Mouse (Mus musculus) limb, embryonic 12.5 days (tissue): ENCODE results near the gene Bdh2. TPM values are rescaled to one million over a fixed set of nuclear protein-coding genes. Genes with fewer than 3 reads are reported as not detected.

Source experiments
- ATAC-seq: fragments of 200-750 bp; cut with Nextera tagmentation; 2 replicates; pipeline ENCODE4 v1.8.0; 2017; ENCODE audit warnings: low read depth, moderate TSS enrichment; ENCODE audit not compliant: insufficient number of reproducible peaks, insufficient read depth, low FRiP score, low TSS enrichment
- H3K27ac ChIP-seq: fragments of 300-500 bp; sonication (generic); 2 replicates; pipeline ENCODE4 v1.5.1; 2016; ENCODE audit warnings: mild to moderate bottlenecking, moderate library complexity
- H3K27me3 ChIP-seq: fragments of 300-500 bp; sonication (generic); 2 replicates; pipeline ENCODE4 v1.6.1; 2016; ENCODE audit warnings: mild to moderate bottlenecking, moderate library complexity
- H3K36me3 ChIP-seq: fragments of 300-500 bp; sonication (generic); 2 replicates; pipeline ENCODE4 v1.6.1; 2016; ENCODE audit warnings: mild to moderate bottlenecking, moderate library complexity
- H3K4me1 ChIP-seq: fragments of 300-500 bp; sonication (generic); replicated peaks from 2 replicates; pipeline ENCODE4 v1.6.1; 2016
- H3K4me2 ChIP-seq: fragments of 300-500 bp; sonication (generic); 2 replicates; pipeline ENCODE4 v1.6.1; 2016; ENCODE audit warnings: mild to moderate bottlenecking, moderate library complexity
- H3K4me3 ChIP-seq: fragments of 300-500 bp; sonication (generic); replicated peaks from 2 replicates; pipeline ENCODE4 v1.5.1; 2016; ENCODE audit warnings: mild to moderate bottlenecking
- H3K9ac ChIP-seq: fragments of 300-500 bp; sonication (generic); replicated peaks from 2 replicates; pipeline ENCODE4 v1.6.1; 2016; ENCODE audit warnings: mild to moderate bottlenecking, moderate library complexity
- H3K9me3 ChIP-seq: fragments of 300-500 bp; sonication (generic); 2 replicates; pipeline ENCODE4 v1.6.1; 2016; ENCODE audit warnings: mild to moderate bottlenecking, moderate library complexity
- WGBS: fragments of 180-500 bp; shearing (Covaris S2); methylation state at CpG from one replicate; pipeline ENCODE4 v1.1.7; 2016; 5-methylcytosine and 5-hydroxymethylcytosine counted together
- polyA plus RNA-seq: library from polyadenylated mRNA; unstranded; fragments of >200 nt; fragmentation: Nextera tagmentation; extraction: Ambion mirVana; gene quantifications from 2 replicates; pipeline ENCODE4 v1.2.1, GENCODE M21; 2016

The Bdh2 gene
- polyA plus RNA-seq, 1 experiment from 2014 or later = 13.4 TPM

- ATAC-seq = no peak
Measured at GRCm38 (mm10) chr3:135269391-135269990, 11.5 kb upstream of the Bdh2 start.

DNA sequence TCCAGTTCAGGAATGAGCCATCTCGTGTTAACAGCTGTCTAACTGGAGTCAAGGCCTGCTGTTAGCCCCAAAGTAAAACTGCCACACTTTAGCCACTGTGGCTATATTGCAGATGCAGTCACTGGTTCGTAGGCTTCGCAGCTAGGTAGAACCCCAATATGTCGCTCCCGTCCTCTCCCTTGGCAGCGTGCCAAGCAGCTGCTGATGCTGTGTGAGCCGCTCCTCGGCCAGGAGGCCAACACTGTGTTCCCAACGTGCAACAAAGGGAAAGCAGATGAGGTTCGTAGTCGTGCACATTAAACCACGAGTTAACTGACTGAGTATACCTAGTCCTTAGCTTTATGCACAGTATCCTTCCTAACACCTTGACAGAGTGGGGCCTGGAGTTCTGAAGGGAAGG, 8.4 kb upstream of the Bdh2 start:
- H3K36me3 ChIP-seq = peaks cover 57% of the 10 kb centered on the region
- H3K4me1 ChIP-seq = no peaks in the 10 kb centered on the region
- H3K4me3 ChIP-seq = no peak overlapping the region
- H3K9ac ChIP-seq = no peak overlapping the region
- H3K27me3 ChIP-seq = no peaks in the 10 kb centered on the region
- H3K27ac ChIP-seq = no peak overlapping the region
- H3K9me3 ChIP-seq = no peaks in the 10 kb centered on the region
- ATAC-seq = no peak
- WGBS = 83% methylated on average over 12 of the region's 12 CpGs
- H3K4me2 ChIP-seq = no peak overlapping the region

More at GRCm38 (mm10) chr3:135269391-135269990, 11.5 kb upstream of the Bdh2 start:
- 90% methylated on average over 10 of the region's 10 CpGs for WGBS
- H3K27me3 ChIP-seq = no peaks in the 10 kb centered on the region
- no peaks in the 10 kb centered on the region for H3K4me1 ChIP-seq
- H3K4me2 ChIP-seq = no peak overlapping the region
- no peaks in the 10 kb centered on the region for H3K9me3 ChIP-seq
- no peak overlapping the region for H3K4me3 ChIP-seq
- H3K9ac ChIP-seq = no peak overlapping the region
- H3K27ac ChIP-seq = no peak overlapping the region
- peaks cover 83% of the 10 kb centered on the region for H3K36me3 ChIP-seq

GRCm38 (mm10) chr3:135273047-135273446, 8.0 kb upstream of the Bdh2 start:
- Histone ChIP-seq H3K4me2 (no peak overlapping the region), H3K9me3 (no peaks in the 10 kb centered on the region), H3K9ac (no peak overlapping the region), H3K36me3 (peaks cover 53% of the 10 kb centered on the region), H3K4me1 (no peaks in the 10 kb centered on the region), H3K27ac (no peak overlapping the region), H3K27me3 (no peaks in the 10 kb centered on the region), H3K4me3 (no peak overlapping the region)
- WGBS = 92% methylated on average over 13 of the region's 13 CpGs
- ATAC-seq = no peak

GRCm38 (mm10) chr3:135280160-135280559, 861 bp upstream of the Bdh2 start:
- Histone ChIP-seq H3K4me2 (no peak overlapping the region), H3K4me3 (no peak overlapping the region), H3K4me1 (peaks cover 9% of the 10 kb centered on the region), H3K36me3 (no peaks in the 10 kb centered on the region), H3K27ac (0 out of 2 replicates have a peak overlapping the region, but pooled peaks have one; percentile 62), H3K9me3 (no peaks in the 10 kb centered on the region), H3K27me3 (no peaks in the 10 kb centered on the region), H3K9ac (no peak overlapping the region)
- ATAC-seq = no peak
- whole genome bisulfite sequencing = 72% methylated on average over 4 of the region's 4 CpGs

DNA sequence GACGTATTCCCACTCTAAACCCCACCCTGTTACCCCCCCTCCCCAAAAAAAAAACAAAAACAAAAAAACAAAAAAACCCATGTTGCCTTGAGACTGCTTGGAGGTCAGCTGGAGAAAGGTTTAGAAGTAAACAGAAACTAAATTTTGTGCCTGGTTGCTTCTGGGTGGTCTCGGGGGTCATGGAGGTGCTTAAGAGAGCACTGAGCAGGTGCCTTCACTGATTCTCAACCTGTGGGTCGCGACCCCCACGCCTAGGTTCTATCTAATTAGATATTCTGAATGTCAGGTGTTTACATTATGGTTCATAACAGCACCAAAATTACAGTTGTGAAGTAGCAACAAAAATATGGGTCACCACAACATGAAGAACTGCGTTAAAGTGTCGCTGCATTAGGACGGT, 680 bp downstream of the Bdh2 start:
- no peak for ATAC-seq
- Histone ChIP-seq H3K4me2 (no peak overlapping the region; the same call in 1 of the 2 replicates), H3K27me3 (no peaks in the 10 kb centered on the region), H3K4me3 (no peak overlapping the region), H3K9me3 (no peaks in the 10 kb centered on the region), H3K36me3 (no peaks in the 10 kb centered on the region), H3K4me1 (peaks cover 9% of the 10 kb centered on the region), H3K9ac (no peak overlapping the region), H3K27ac (no peak overlapping the region)
- 83% methylated on average over 8 of the region's 8 CpGs for WGBS

- 86% methylated on average over 11 of the region's 11 CpGs for whole genome bisulfite sequencing
- H3K27me3 ChIP-seq = no peaks in the 10 kb centered on the region
- no peaks in the 10 kb centered on the region for H3K9me3 ChIP-seq
- H3K27ac ChIP-seq = no peak overlapping the region
- H3K9ac ChIP-seq = no peak overlapping the region
- no peaks in the 10 kb centered on the region for H3K36me3 ChIP-seq
- no peak overlapping the region for H3K4me3 ChIP-seq
- ATAC-seq = no peak
- no peak overlapping the region for H3K4me2 ChIP-seq
- peaks cover 9% of the 10 kb centered on the region for H3K4me1 ChIP-seq
Measured at GRCm38 (mm10) chr3:135285256-135285655, 4.2 kb downstream of the Bdh2 start.

- H3K36me3 ChIP-seq = no peaks in the 10 kb centered on the region
- no peaks in the 10 kb centered on the region for H3K9me3 ChIP-seq
- H3K9ac ChIP-seq = no peak overlapping the region
- H3K4me2 ChIP-seq = no peak overlapping the region
- H3K27me3 ChIP-seq = no peaks in the 10 kb centered on the region
- H3K4me3 ChIP-seq = no peak overlapping the region
- no peak for ATAC-seq
- no peak overlapping the region for H3K27ac ChIP-seq
- H3K4me1 ChIP-seq = peaks cover 9% of the 10 kb centered on the region
- WGBS = 74% methylated on average over 3 of the region's 3 CpGs
Measured at GRCm38 (mm10) chr3:135285807-135286206, 4.8 kb downstream of the Bdh2 start.

DNA sequence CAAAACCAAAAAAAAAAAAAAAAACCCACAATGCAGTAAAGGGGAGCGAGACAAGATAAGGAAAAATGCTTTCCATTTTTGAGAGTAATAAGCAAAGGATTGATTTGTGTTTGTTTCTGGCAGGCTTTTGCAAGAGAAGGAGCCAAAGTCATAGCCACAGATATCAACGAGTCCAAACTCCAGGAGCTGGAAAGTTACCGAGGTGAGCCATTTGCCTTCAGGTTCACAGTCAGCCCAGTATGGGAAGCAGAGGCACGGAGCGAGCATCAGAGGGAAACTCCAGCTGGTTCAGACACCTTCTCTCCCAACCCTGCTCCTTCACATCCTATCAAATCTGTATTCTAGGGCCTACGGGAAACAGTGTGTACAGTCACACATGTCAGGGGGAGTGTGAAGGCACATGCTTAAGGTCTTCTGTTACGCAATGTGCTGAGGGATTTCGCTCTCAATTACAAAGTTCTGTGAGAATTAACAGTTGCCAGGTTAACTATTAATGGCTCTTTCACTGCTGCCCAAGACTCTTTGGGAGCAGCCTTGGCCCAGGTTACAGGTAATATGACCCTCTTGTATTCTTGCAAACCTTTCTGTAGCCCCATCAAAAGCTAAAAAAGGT, 7.2 kb downstream of the Bdh2 start:
- H3K9me3 ChIP-seq = no peaks in the 10 kb centered on the region
- H3K4me3 ChIP-seq = no peak overlapping the region
- H3K4me1 ChIP-seq = no peaks in the 10 kb centered on the region
- no peaks in the 10 kb centered on the region for H3K27me3 ChIP-seq
- WGBS = 77% methylated on average over 8 of the region's 8 CpGs
- no peak overlapping the region for H3K4me2 ChIP-seq
- ATAC-seq = no peak
- no peak overlapping the region for H3K27ac ChIP-seq
- H3K36me3 ChIP-seq = no peaks in the 10 kb centered on the region
- H3K9ac ChIP-seq = no peak overlapping the region

- H3K27me3 ChIP-seq = no peaks in the 10 kb centered on the region
- no peaks in the 10 kb centered on the region for H3K4me1 ChIP-seq
- H3K4me3 ChIP-seq = no peak overlapping the region
- no peaks in the 10 kb centered on the region for H3K36me3 ChIP-seq
- no peak overlapping the region for H3K27ac ChIP-seq
- 97% methylated on average over 1 of the region's 1 CpGs for WGBS
- no peak overlapping the region for H3K4me2 ChIP-seq
- H3K9me3 ChIP-seq = no peaks in the 10 kb centered on the region
- no peak overlapping the region for H3K9ac ChIP-seq
- ATAC-seq = no peak
Measured at GRCm38 (mm10) chr3:135289148-135289547, 8.1 kb downstream of the Bdh2 start.

DNA sequence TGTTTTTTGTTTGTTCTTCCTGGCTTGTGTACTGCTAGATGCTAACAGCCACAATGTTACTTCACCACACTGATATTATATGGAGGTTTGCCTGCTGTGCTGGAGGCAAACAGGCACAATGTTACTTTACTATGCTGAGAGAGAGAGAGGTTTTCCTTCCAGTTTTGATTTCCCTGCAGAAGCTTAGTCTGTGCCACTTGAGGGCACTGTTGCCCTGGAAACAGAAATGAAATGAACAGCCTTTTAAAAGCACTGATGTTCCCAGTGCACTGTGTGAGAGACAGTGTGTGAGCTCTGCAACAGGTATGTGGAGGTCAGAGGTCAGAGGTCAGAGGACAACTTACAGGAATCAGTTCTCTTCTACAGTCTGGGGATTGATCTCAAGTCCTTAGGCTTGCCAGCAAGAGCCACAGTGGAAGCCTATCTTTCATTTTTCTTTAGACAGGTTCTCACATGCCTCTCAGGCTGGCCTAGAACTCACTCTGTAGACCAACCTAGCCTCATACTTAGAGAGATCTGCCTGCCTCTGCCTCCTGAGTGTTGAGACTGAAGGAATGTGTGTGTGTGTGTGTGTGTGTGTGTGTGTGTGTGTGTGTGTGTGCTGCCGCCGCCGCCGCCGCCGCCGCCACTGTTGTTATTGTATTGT, 9.4 kb downstream of the Bdh2 start:
- 100% methylated on average over 4 of the region's 7 CpGs for WGBS
- ATAC-seq = peak; percentile 68
- H3K9ac ChIP-seq = no peak overlapping the region

DNA sequence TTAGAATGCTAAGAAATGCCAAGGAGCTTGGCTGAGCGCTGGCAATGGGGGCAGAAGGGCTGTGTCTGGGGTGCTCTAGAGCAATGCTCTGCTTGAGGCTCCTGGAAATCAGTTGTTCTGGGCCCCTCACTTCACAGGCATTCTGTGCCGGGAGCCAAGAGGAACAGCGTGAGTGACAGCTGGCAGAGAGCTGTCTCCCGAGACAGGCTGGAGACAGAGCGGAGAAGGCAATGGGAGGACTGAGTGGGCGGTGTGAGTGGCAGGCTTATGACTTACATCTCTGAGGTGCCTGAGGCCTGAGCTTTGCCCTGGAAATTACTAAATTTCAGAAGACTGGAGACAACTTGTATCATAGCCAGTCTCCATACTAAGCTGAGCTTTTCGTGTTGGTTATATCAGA, 12.7 kb downstream of the Bdh2 start:
- Histone ChIP-seq H3K4me2 (no peak overlapping the region), H3K9me3 (no peaks in the 10 kb centered on the region), H3K27ac (no peak overlapping the region), H3K9ac (no peak overlapping the region), H3K27me3 (no peaks in the 10 kb centered on the region), H3K4me1 (no peaks in the 10 kb centered on the region), H3K4me3 (no peak overlapping the region), H3K36me3 (no peaks in the 10 kb centered on the region)
- 58% methylated on average over 7 of the region's 7 CpGs for WGBS
- ATAC-seq = no peak

More for the DNA sequence above, 9.4 kb downstream of the Bdh2 start:
- H3K36me3 ChIP-seq = no peaks in the 10 kb centered on the region
- no peak overlapping the region for H3K27ac ChIP-seq
- no peak overlapping the region for H3K4me3 ChIP-seq
- H3K27me3 ChIP-seq = no peaks in the 10 kb centered on the region
- no peak overlapping the region for H3K4me2 ChIP-seq
- no peaks in the 10 kb centered on the region for H3K9me3 ChIP-seq
- H3K4me1 ChIP-seq = no peaks in the 10 kb centered on the region
